Mouse (Mus musculus) induced T-regulatory cell, adult 2 months (primary cell): Measurements from ENCODE around the gene Kif13a.

Experiments used
- DNase-seq: peaks from one replicate; pipeline ENCODE4 v3.0.0-alpha.2; 2012; ENCODE audit warnings: low read depth

Gene Kif13a

GRCm38 (mm10) chr13:46921559-46921958, 8.1 kb downstream of the Kif13a start:
- no peak for DNase-seq

- DNase-seq: peak; percentile 4
Observed at GRCm38 (mm10) chr13:46919797-46920196, 9.9 kb downstream of the Kif13a start.

- DNase-seq: no peak
Observed at GRCm38 (mm10) chr13:46918509-46918908, 11.2 kb downstream of the Kif13a start.

- DNase-seq: no peak
Observed at GRCm38 (mm10) chr13:46911960-46912359, 17.7 kb downstream of the Kif13a start.

GRCm38 (mm10) chr13:46911018-46911419, 18.6 kb downstream of the Kif13a start:
- DNase-seq: no peak

- DNase-seq: no peak
Observed at GRCm38 (mm10) chr13:46909946-46910345, 19.7 kb downstream of the Kif13a start.

- peak; percentile 18 for DNase-seq
Observed at GRCm38 (mm10) chr13:46909005-46909565, 20.6 kb downstream of the Kif13a start.

- no peak for DNase-seq
Observed at GRCm38 (mm10) chr13:46908387-46908786, 21.3 kb downstream of the Kif13a start.

- peak; percentile 22 for DNase-seq
Observed at GRCm38 (mm10) chr13:46907861-46908260, 21.8 kb downstream of the Kif13a start.

GRCm38 (mm10) chr13:46907115-46907514, 22.6 kb downstream of the Kif13a start:
- DNase-seq: no peak

- no peak for DNase-seq
Observed at GRCm38 (mm10) chr13:46905971-46906370, 23.7 kb downstream of the Kif13a start.

- no peak for DNase-seq
Observed at GRCm38 (mm10) chr13:46904982-46905621, 24.6 kb downstream of the Kif13a start.

GRCm38 (mm10) chr13:46902568-46903255, 27.0 kb downstream of the Kif13a start:
- DNase-seq: no peak

- DNase-seq: no peak
Observed at GRCm38 (mm10) chr13:46900870-46901555, 28.7 kb downstream of the Kif13a start.

GRCm38 (mm10) chr13:46898837-46899236, 30.8 kb downstream of the Kif13a start:
- no peak for DNase-seq

- DNase-seq: no peak
Observed at GRCm38 (mm10) chr13:46898411-46898810, 31.3 kb downstream of the Kif13a start.

- no peak for DNase-seq
Observed at GRCm38 (mm10) chr13:46892380-46892779, 37.3 kb downstream of the Kif13a start.

- no peak for DNase-seq
Observed at GRCm38 (mm10) chr13:46888150-46888683, 41.5 kb downstream of the Kif13a start.

GRCm38 (mm10) chr13:46886497-46887261, 43.0 kb downstream of the Kif13a start:
- DNase-seq: no peak

GRCm38 (mm10) chr13:46885759-46886060, 44.0 kb downstream of the Kif13a start:
- no peak for DNase-seq

- no peak for DNase-seq
Observed at GRCm38 (mm10) chr13:46884898-46885758, 44.5 kb downstream of the Kif13a start.
